Mouse (Mus musculus) hindbrain, embryonic 14.5 days (tissue): ENCODE measurements around the gene Jag2. TPM values are rescaled to one million over a fixed set of nuclear protein-coding genes. Genes with fewer than 3 reads are reported as not detected.

Experiments
- ATAC-seq: fragments of 200-750 bp; cut with Nextera tagmentation; 2 replicates; pipeline ENCODE4 v1.8.0; 2017; ENCODE audit warnings: moderate number of reproducible peaks, mild to moderate bottlenecking, moderate TSS enrichment, moderate library complexity; ENCODE audit not compliant: low FRiP score
- DNase-seq: peaks from one replicate; pipeline ENCODE4 v3.0.0-alpha.2; 2015; ENCODE audit warnings: low spot score
- H3K27ac ChIP-seq: fragments of 300-500 bp; sonication (generic); 2 replicates; pipeline ENCODE4 v1.5.1; 2014; ENCODE audit warnings: mild to moderate bottlenecking, moderate library complexity
- H3K27me3 ChIP-seq: fragments of 300-500 bp; sonication (generic); 2 replicates; pipeline ENCODE4 v1.6.1; 2014; ENCODE audit warnings: mild to moderate bottlenecking, low read length, mixed read lengths; ENCODE audit not compliant: control insufficient read depth, insufficient read depth
- H3K36me3 ChIP-seq: fragments of 300-500 bp; sonication (generic); replicated peaks from 2 replicates; pipeline ENCODE4 v1.6.1; 2014; ENCODE audit not compliant: control insufficient read depth, insufficient read depth
- H3K4me1 ChIP-seq: fragments of 300-500 bp; sonication (generic); replicated peaks from 2 replicates; pipeline ENCODE4 v1.6.1; 2014; ENCODE audit warnings: antibody characterized with exemption, low read length, mixed read lengths; ENCODE audit not compliant: control insufficient read depth, insufficient read depth
- H3K4me2 ChIP-seq: fragments of 300-500 bp; sonication (generic); replicated peaks from 2 replicates; pipeline ENCODE4 v1.6.1; 2014; ENCODE audit warnings: mild to moderate bottlenecking, moderate library complexity
- H3K4me3 ChIP-seq: fragments of 300-500 bp; sonication (generic); replicated peaks from 2 replicates; pipeline ENCODE4 v1.5.1; 2014; ENCODE audit warnings: mild to moderate bottlenecking, low read length
- H3K9ac ChIP-seq: fragments of 300-500 bp; sonication (generic); 2 replicates; pipeline ENCODE4 v1.6.1; 2014
- H3K9me3 ChIP-seq: fragments of 300-500 bp; sonication (generic); 2 replicates; pipeline ENCODE4 v1.6.1; 2016; ENCODE audit warnings: low read length; ENCODE audit not compliant: control insufficient read depth
- WGBS: fragments of 180-500 bp; shearing (Covaris S2); extraction: QIAGEN DNeasy Blood & Tissue Kit; methylation state at CpG from one replicate; pipeline ENCODE4 v1.1.7; 2014; 5-methylcytosine and 5-hydroxymethylcytosine counted together
- polyA plus RNA-seq: library from polyadenylated mRNA; unstranded; fragments of >200 nt; fragmentation: Nextera tagmentation; extraction: Ambion mirVana; gene quantifications from 2 replicates; pipeline ENCODE4 v1.2.1, GENCODE M21; 2014

Gene Jag2
- polyA plus RNA-seq, 1 experiment from 2014 or later: 16.1 TPM

DNA sequence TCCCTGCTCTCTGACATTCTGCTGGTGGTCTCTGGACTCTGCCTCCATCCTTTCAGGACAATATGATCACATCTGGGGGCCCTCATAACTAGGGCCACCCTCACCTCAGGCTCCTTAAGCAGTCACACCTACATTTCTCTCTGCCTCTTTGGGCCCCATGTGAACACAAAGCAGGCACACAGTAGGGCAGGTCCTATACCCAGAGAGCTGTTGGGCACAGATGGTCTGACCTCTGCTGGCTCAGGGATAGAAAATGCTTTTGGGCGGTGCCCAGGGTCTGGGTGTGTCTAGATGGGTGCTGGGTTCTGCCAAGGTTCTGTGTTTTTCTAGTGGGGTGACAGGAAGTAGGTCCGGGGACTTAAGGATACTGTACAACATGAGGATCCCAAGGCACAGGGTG lies 14.1 kb upstream of the Jag2 start:
- no peaks in the 10 kb centered on the region for H3K36me3 ChIP-seq
- no peaks in the 10 kb centered on the region for H3K9me3 ChIP-seq
- H3K9ac ChIP-seq: no peak overlapping the region
- ATAC-seq (no peak), DNase-seq (no peak)
- 92% methylated on average over 2 of the region's 2 CpGs for WGBS
- peaks cover 25% of the 10 kb centered on the region for H3K4me1 ChIP-seq
- no peaks in the 10 kb centered on the region for H3K27me3 ChIP-seq
- no peak overlapping the region for H3K4me2 ChIP-seq
- H3K4me3 ChIP-seq: no peak overlapping the region
- H3K27ac ChIP-seq: no peak overlapping the region

DNA sequence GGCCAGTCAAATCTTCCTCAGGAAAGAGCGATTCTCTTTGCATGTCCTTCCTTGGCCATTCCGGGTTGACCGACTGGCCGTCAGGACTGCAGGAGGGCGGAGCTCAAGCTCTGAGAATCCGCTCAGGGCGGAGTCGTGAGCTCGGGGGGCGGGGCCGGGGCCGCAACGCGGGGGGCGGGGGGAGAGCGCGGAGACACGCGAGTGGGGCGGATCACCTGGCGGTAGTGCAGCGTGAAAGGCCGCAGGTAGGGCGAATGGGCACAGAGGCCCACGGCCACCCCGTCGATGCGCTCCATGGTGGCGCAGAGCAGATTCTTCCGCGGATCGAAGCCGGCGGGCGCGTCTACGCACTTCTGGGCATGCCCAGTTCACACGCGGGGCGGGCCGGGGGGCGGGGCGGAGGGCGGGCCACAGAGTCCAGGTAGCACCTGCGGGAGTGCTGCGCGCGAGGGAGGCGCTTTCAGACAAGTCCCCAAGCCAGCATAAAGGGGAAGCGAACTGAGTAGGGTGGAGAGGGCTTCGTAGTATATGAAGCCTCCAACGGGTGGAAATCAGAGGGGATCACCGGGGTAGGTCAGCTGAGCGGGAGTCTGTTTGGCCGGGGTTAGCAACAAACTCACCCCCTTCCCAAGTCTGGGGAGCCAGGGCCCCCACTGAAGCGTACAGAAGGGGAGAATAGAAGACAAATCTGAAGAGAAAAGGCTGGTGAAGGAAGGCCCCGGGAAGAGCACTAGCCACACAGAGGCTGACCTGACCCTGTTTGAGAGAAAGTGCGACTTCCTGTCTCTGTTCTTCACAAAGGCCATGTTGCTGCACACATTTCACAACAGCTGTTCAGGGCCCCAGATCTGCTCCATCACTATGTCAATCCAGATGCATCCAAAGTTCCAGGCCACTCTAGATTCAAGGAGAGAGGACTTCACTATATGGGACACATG lies 12.5 kb upstream of the Jag2 start, which contains the start of gene Nudt14:
Gene Nudt14, minus strand, starts transcription at position 349 of the 938 bp plus-strand sequence.
- ATAC-seq: peak; percentile 75
- 2% methylated on average over 56 of the region's 58 CpGs for WGBS
- H3K9me3 ChIP-seq: no peaks in the 10 kb centered on the region
- peak within 1 kb of the TSS; percentile 63 for H3K4me3 ChIP-seq
- peak; percentile 68 for DNase-seq
- no peaks in the 10 kb centered on the region for H3K27me3 ChIP-seq
- H3K36me3 ChIP-seq: no peaks in the 10 kb centered on the region
- peak within 1 kb of the TSS; percentile 79 for H3K9ac ChIP-seq
- peak within 1 kb of the TSS; percentile 70 for H3K4me2 ChIP-seq
- H3K4me1 ChIP-seq: peaks cover 25% of the 10 kb centered on the region
- H3K27ac ChIP-seq: peak within 1 kb of the TSS; percentile 68; the same call in 1 of the 2 replicates

DNA sequence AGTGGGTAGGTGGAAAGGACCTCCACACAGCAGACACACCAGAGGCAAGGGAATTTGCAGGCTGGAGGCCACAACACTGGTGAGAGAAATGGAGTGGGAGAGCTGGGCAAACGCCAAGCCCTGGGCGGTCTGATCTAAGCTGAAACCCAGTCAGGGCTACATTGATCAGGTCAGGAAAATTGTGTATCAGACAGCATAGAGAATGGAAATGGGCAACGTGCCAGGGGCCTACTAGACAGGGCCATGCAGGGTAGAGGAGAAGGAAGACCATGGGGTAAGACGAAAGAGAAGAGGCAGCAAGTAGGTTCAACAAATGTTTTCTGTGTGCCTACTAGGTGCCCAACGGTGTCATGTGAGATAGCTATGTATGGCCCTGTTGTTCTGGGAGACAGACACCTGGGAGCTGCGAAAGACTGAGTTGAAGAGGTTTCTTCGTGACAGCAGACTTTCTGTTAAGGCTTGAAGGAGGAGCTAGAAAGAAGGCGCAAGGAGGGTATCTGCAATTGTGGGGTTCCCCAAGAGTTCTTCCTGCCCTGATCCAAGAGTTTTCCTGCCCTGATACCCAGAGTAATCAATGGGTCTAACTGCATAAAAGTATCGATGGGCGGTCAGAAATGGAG lies 11.7 kb upstream of the Jag2 start:
- WGBS: 42% methylated on average over 10 of the region's 10 CpGs
- Histone ChIP-seq H3K4me3 (peak overlapping the region; percentile 63), H3K9me3 (no peaks in the 10 kb centered on the region), H3K4me1 (peaks cover 25% of the 10 kb centered on the region), H3K36me3 (no peaks in the 10 kb centered on the region), H3K27me3 (no peaks in the 10 kb centered on the region), H3K4me2 (peak overlapping the region; percentile 70), H3K27ac (no peak overlapping the region), H3K9ac (peak overlapping the region; percentile 79)
- no peak for ATAC-seq
- DNase-seq: no peak

- Histone ChIP-seq H3K9ac (0 out of 2 replicates have a peak overlapping the region, but pooled peaks have one; percentile 79), H3K4me3 (no peak overlapping the region), H3K4me1 (peaks cover 25% of the 10 kb centered on the region), H3K27me3 (no peaks in the 10 kb centered on the region), H3K36me3 (no peaks in the 10 kb centered on the region), H3K9me3 (no peaks in the 10 kb centered on the region), H3K4me2 (peak overlapping the region; percentile 70; the same call in 1 of the 2 replicates), H3K27ac (no peak overlapping the region)
- WGBS: 72% methylated on average over 9 of the region's 9 CpGs
- no peak for ATAC-seq
- no peak for DNase-seq
Observed at GRCm38 (mm10) chr12:112940710-112941109, 11.1 kb upstream of the Jag2 start.

- no peak overlapping the region for H3K4me2 ChIP-seq
- no peak overlapping the region for H3K27ac ChIP-seq
- H3K4me3 ChIP-seq: no peak overlapping the region
- no peak overlapping the region for H3K9ac ChIP-seq
- H3K9me3 ChIP-seq: no peaks in the 10 kb centered on the region
- H3K36me3 ChIP-seq: no peaks in the 10 kb centered on the region
- DNase-seq (no peak), ATAC-seq (no peak)
- 88% methylated on average over 4 of the region's 4 CpGs for WGBS
- H3K27me3 ChIP-seq: no peaks in the 10 kb centered on the region
- H3K4me1 ChIP-seq: peaks cover 25% of the 10 kb centered on the region
Observed at GRCm38 (mm10) chr12:112940238-112940637, 10.7 kb upstream of the Jag2 start.

GRCm38 (mm10) chr12:112938873-112939565 lies 9.4 kb upstream of the Jag2 start:
- H3K27me3 ChIP-seq: no peaks in the 10 kb centered on the region
- H3K27ac ChIP-seq: no peak overlapping the region
- H3K4me3 ChIP-seq: no peak overlapping the region
- H3K9ac ChIP-seq: no peak overlapping the region
- H3K4me1 ChIP-seq: peaks cover 25% of the 10 kb centered on the region
- H3K4me2 ChIP-seq: no peak overlapping the region
- no peaks in the 10 kb centered on the region for H3K9me3 ChIP-seq
- no peaks in the 10 kb centered on the region for H3K36me3 ChIP-seq
- 63% methylated on average over 10 of the region's 10 CpGs for WGBS
- ATAC-seq: no peak
- no peak for DNase-seq

DNA sequence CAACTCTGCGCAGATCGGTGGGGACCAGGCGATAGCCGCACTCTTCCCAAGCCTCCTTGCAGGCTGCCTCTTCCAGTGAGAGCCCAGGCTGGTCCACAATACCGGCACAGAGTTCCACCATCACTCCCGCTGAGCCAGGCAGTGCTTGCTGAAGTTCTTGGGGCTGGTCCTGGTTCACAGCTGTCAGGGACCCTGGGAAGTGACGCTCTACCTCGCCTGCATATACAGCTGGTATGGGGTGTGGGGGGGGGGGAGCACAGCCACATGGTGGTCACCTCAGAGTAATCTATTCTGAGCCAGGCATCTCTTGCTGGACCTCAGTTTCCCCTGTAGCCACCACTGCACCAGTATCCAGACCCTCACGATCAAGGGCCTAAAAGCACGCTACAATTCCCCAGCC lies 8.8 kb upstream of the Jag2 start:
- no peak overlapping the region for H3K9ac ChIP-seq

DNA sequence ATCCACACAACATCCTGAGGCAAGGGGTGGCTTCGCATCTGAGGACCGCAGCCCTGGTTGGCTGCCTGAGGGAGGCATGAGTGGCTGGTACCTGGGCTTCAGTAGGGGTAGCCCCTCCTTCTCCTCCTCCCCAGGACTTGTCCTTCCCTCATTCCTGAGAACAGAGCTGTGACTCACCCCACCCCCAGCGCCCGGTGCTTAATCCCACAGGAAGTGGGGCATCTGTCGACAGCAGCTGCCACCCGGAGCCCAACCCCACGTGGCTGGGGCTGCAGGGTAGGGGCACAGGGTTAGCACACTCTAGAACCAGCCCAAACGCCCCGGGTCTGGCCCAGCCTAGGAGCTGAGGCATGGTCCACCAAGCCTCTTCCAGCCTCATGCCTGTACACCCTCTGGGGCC lies 8.3 kb upstream of the Jag2 start:
- Histone ChIP-seq H3K9me3 (no peaks in the 10 kb centered on the region), H3K4me2 (no peak overlapping the region), H3K4me3 (no peak overlapping the region), H3K9ac (no peak overlapping the region), H3K36me3 (no peaks in the 10 kb centered on the region), H3K27me3 (no peaks in the 10 kb centered on the region), H3K4me1 (peaks cover 25% of the 10 kb centered on the region), H3K27ac (no peak overlapping the region)
- no peak for ATAC-seq
- DNase-seq: no peak
- 58% methylated on average over 9 of the region's 9 CpGs for WGBS

More for the DNA sequence above, 8.8 kb upstream of the Jag2 start:
- WGBS: 85% methylated on average over 10 of the region's 10 CpGs
- Histone ChIP-seq H3K27ac (no peak overlapping the region), H3K27me3 (no peaks in the 10 kb centered on the region), H3K9me3 (no peaks in the 10 kb centered on the region), H3K4me3 (no peak overlapping the region), H3K4me2 (no peak overlapping the region), H3K4me1 (peaks cover 25% of the 10 kb centered on the region), H3K36me3 (no peaks in the 10 kb centered on the region)
- DNase-seq (no peak), ATAC-seq (no peak)

- Histone ChIP-seq H3K27me3 (peaks cover 8% of the 10 kb centered on the region; the same call in 1 of the 2 replicates), H3K4me2 (no peak overlapping the region), H3K36me3 (no peaks in the 10 kb centered on the region), H3K9ac (no peak overlapping the region), H3K9me3 (no peaks in the 10 kb centered on the region), H3K4me1 (peaks cover 14% of the 10 kb centered on the region), H3K4me3 (no peak overlapping the region), H3K27ac (no peak overlapping the region)
- ATAC-seq (no peak), DNase-seq (no peak)
- WGBS: 76% methylated on average over 7 of the region's 7 CpGs
Observed at GRCm38 (mm10) chr12:112932647-112933046, 3.1 kb upstream of the Jag2 start.
